Mouse (Mus musculus) adrenal gland, postnatal 14 days (tissue): Measurements from ENCODE around the gene Ascl2. TPM values are rescaled to one million over a fixed set of nuclear protein-coding genes. Genes with fewer than 3 reads are reported as not detected.

Experiments
- DNase-seq: peaks from one replicate; pipeline ENCODE4 v3.0.0; 2021; ENCODE audit warnings: mixed read lengths
- total RNA-seq: library from RNA; stranded (reverse); gene quantifications from 2 replicates; pipeline ENCODE4 v1.2.3, GENCODE M21; 2021

The Ascl2 gene
- total RNA-seq, 1 experiment from 2014 or later, result not detected

DNA sequence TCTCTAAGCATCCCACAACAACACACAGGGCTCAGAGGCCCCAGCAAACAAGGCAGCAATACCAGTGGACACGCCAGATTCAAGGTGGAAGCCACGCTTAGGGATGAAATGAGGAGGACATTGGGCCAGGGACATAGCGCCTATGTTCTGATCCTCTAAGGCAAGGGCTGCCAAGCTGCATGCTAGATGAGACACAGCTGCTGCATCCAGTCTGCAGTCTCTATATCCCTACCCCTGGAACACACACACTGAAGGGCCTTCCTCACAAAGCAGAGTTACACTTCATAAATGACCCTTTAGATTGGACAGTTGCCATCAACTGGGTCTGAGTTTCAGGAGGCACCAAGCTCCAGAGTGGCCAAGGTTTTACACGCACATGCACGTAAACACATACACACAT is 51.4 kb downstream of the Ascl2 start:
- DNase-seq, result no peak

Other genes starting within 250 kb of the Ascl2 start
- gene Ins2, start 225.9 kb downstream of the Ascl2 start, total RNA-seq, result not detected in 2 replicates
- gene Th, start 38.1 kb downstream of the Ascl2 start, total RNA-seq, result 485 and 500 TPM in 2 replicates
- gene Tspan32, start 35.8 kb upstream of the Ascl2 start, total RNA-seq, result 2.0 and 8.6 TPM in 2 replicates
- gene Cd81, start 83.5 kb upstream of the Ascl2 start, total RNA-seq, result 536 and 561 TPM in 2 replicates
- gene Tssc4, start 100.0 kb upstream of the Ascl2 start, total RNA-seq, result 32.2 and 33.3 TPM in 2 replicates
- 0.59 and 0.68 TPM in 2 replicates for gene Trpm5, start 125.4 kb upstream of the Ascl2 start, total RNA-seq
- gene Kcnq1, start 137.1 kb upstream of the Ascl2 start, total RNA-seq, result 4.4 and 6.1 TPM in 2 replicates